In the genomic region with DNA sequence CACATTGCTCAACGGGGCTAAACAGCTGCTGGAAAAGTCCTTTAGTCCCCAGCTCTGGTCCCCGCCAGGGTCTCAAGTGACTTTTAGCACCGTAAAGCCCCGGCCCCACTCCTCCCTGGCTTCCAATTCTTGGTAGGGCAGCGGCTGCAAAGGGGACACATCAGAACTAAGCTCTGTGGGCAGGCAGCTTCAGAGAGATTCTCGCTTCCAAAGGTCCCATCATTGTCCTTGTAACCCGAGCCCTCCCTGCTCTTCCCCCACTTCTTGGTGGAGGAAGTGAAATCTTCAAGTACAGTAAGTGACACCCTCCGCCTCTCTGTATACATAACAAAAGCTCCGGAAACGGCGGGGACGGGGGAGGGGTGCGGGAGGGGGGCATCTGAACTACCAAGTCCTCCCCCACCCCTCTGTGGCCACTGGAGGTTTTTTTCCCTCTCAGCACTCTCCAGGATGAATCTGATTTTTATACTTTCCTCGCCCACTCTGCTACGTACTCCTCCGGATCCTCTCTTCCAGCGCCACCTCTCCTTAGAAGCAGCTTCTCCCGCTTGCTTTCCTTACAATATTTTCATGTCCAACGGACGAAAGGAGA, we compare ENCODE assay signal across 8 mouse cellular contexts. TPM values are rescaled to one million over a fixed set of nuclear protein-coding genes. Genes with fewer than 3 reads are reported as not detected.
DNase-seq lines count a peak whose midpoint lies in the region; ATAC-seq and TF ChIP-seq lines count a peak whose summit lies in the region.

A gene (plus strand): TSS at position 195 of the 592 bp plus-strand sequence.

- H3K4me2 ChIP-seq in forebrain, embryonic 13.5 days: peak within 1 kb of the TSS; percentile 89
- H3K4me2 ChIP-seq in lung, embryonic 15.5 days: peak within 1 kb of the TSS; percentile 96
- peak within 1 kb of the TSS; percentile 99 for H3K4me2 ChIP-seq in neural tube, embryonic 14.5 days (ENCODE audit: low read depth, low read length)

- peak within 1 kb of the TSS; percentile 96 for H3K4me3 ChIP-seq in ES-Bruce4 (ENCODE audit: low read depth, low read length)
- peak within 1 kb of the TSS; percentile 54 for H3K4me3 ChIP-seq in forebrain, embryonic 13.5 days
- peak within 1 kb of the TSS; percentile 74 for H3K4me3 ChIP-seq in layer of hippocampus, adult 2 months
- H3K4me3 ChIP-seq in lung, embryonic 15.5 days: peak within 1 kb of the TSS; percentile 63
- H3K4me3 ChIP-seq in neural tube, embryonic 14.5 days (ENCODE audit: low read depth, low read length): peak within 1 kb of the TSS; percentile 43

- peak; percentile 48 for ATAC-seq in forebrain, embryonic 13.5 days
- peak; percentile 80 for ATAC-seq in lung, embryonic 15.5 days (ENCODE audit: borderline replicate concordance, extremely low read depth, low FRiP score, low TSS enrichment)
- peak; percentile 41 for ATAC-seq in neural tube, embryonic 14.5 days (ENCODE audit: low read depth)

- peak within 1 kb of the TSS; percentile 86 for H3K27ac ChIP-seq in ES-Bruce4 (ENCODE audit: insufficient read depth, low read length)
- peak within 1 kb of the TSS; percentile 88 for H3K27ac ChIP-seq in forebrain, embryonic 13.5 days
- peak within 1 kb of the TSS; percentile 96 for H3K27ac ChIP-seq in layer of hippocampus, adult 2 months
- H3K27ac ChIP-seq in lung, embryonic 15.5 days: peak within 1 kb of the TSS; percentile 99
- peak within 1 kb of the TSS; percentile 72 for H3K27ac ChIP-seq in neural tube, embryonic 14.5 days (ENCODE audit: low read depth, low read length)

- peak; percentile 54 for DNase-seq in adrenal gland, postnatal 25 days
- peak; percentile 15 for DNase-seq in heart, postnatal 25 days (ENCODE audit: low spot score)
- peak in 1 of 2 experiments; percentile 40 for DNase-seq in layer of hippocampus, adult 2 months (ENCODE audit: low spot score in 2 of 2)
- DNase-seq in thymus, postnatal 14 days: peak; percentile 68

- peak within 1 kb of the TSS; percentile 63 for H3K9ac ChIP-seq in ES-Bruce4 (ENCODE audit: low read depth, poor library complexity, severe bottlenecking)
- peak within 1 kb of the TSS; percentile 63 for H3K9ac ChIP-seq in forebrain, embryonic 13.5 days
- peak within 1 kb of the TSS; percentile 58 for H3K9ac ChIP-seq in lung, embryonic 15.5 days
- peak within 1 kb of the TSS; percentile 58 for H3K9ac ChIP-seq in neural tube, embryonic 14.5 days (replicated peaks; ENCODE audit: low read depth, low read length)

- no peaks in the 10 kb centered on the region for H3K27me3 ChIP-seq in ES-Bruce4 (ENCODE audit: control insufficient read depth, insufficient read depth, low read length, poor library complexity, severe bottlenecking)
- 0 out of 2 replicates have a peak, but pooled peaks cover 3% of the 10 kb centered on the region for H3K27me3 ChIP-seq in forebrain, embryonic 13.5 days
- H3K27me3 ChIP-seq in lung, embryonic 15.5 days: no peaks in the 10 kb centered on the region
- H3K27me3 ChIP-seq in neural tube, embryonic 14.5 days (ENCODE audit: control insufficient read depth, insufficient read depth, low read length): no peaks in the 10 kb centered on the region

- 0% methylated on average over 19 of the region's 20 CpGs for WGBS in forebrain, embryonic 13.5 days
- WGBS in lung, embryonic 15.5 days: under 1% methylated on average over 20 of the region's 20 CpGs
- under 1% methylated on average over 20 of the region's 20 CpGs for WGBS in neural tube, embryonic 14.5 days

- TF ChIP-seq POLR2A in ES-Bruce4 (IDR thresholded peaks at IDR 0.05; ENCODE audit: insufficient read depth, low read length): no peak

- intact Hi-C loops in heart, postnatal 25 days (cut with DNase I): loop anchor here (5.0 to 10.0 kb wide), 2 partner anchors 156 to 437 kb away; no protein-coding TSS in a partner anchor

- no peak for TF ChIP-seq CTCF in ES-Bruce4 (IDR thresholded peaks at IDR 0.05; ENCODE audit: low read depth, low read length)
- no peak for TF ChIP-seq CTCF in layer of hippocampus, adult 2 months (conservative IDR thresholded peaks at IDR 0.05)

- peak; percentile 87 for TF ChIP-seq EP300 in ES-Bruce4 (IDR thresholded peaks at IDR 0.05; ENCODE audit: insufficient read depth, low read depth, low read length)

- H3K36me3 ChIP-seq in ES-Bruce4 (ENCODE audit: control insufficient read depth, insufficient read depth, low read length, poor library complexity, severe bottlenecking): no peaks in the 10 kb centered on the region
- no peaks in the 10 kb centered on the region for H3K36me3 ChIP-seq in forebrain, embryonic 13.5 days (ENCODE audit: poor library complexity, severe bottlenecking)
- H3K36me3 ChIP-seq in lung, embryonic 15.5 days: no peaks in the 10 kb centered on the region
- no peaks in the 10 kb centered on the region for H3K36me3 ChIP-seq in neural tube, embryonic 14.5 days (ENCODE audit: control insufficient read depth, insufficient read depth, low read length)

- H3K9me3 ChIP-seq in ES-Bruce4 (replicated peaks; ENCODE audit: control insufficient read depth, insufficient read depth, low read length, poor library complexity, severe bottlenecking): no peaks in the 10 kb centered on the region
- no peaks in the 10 kb centered on the region for H3K9me3 ChIP-seq in forebrain, embryonic 13.5 days (replicated peaks)
- no peaks in the 10 kb centered on the region for H3K9me3 ChIP-seq in lung, embryonic 15.5 days
- H3K9me3 ChIP-seq in neural tube, embryonic 14.5 days (ENCODE audit: control insufficient read depth, low read length): no peaks in the 10 kb centered on the region

- no peaks in the 10 kb centered on the region for H3K4me1 ChIP-seq in ES-Bruce4 (ENCODE audit: control insufficient read depth, insufficient read depth, low read length)
- H3K4me1 ChIP-seq in forebrain, embryonic 13.5 days: peaks cover 23% of the 10 kb centered on the region; the same call in 1 of the 2 replicates
- peaks cover 7% of the 10 kb centered on the region; the same call in 1 of the 2 replicates for H3K4me1 ChIP-seq in lung, embryonic 15.5 days
- no peaks in the 10 kb centered on the region for H3K4me1 ChIP-seq in neural tube, embryonic 14.5 days (ENCODE audit: control insufficient read depth, insufficient read depth, low read length)

RNA-seq across cellular contexts. Expression of the gene that starts here (rescaled TPM):
- polyA plus RNA-seq in ES-Bruce4 (2011; ENCODE audit: insufficient read depth, insufficient read length, low read depth, missing spikeins): 9.8 and 10.5 TPM in 2 replicates
- total RNA-seq in adrenal gland, postnatal 25 days (2021): 65.7 and 86.7 TPM in 2 replicates
- 28.5 and 29.2 TPM in 2 replicates for polyA plus RNA-seq in forebrain, embryonic 13.5 days (2015; fragmentation: Nextera tagmentation; extraction: Ambion mirVana)
- total RNA-seq in heart, postnatal 25 days (2021): 10 to 100 TPM in 1 of 2 experiments, 1 to 10 TPM in 1; 9.6 to 10.6 TPM
- 10 to 100 TPM; 79.8 to 84.4 TPM for total RNA-seq in layer of hippocampus, adult 2 months (2021)
- polyA plus RNA-seq in lung, embryonic 15.5 days (2015; fragmentation: Nextera tagmentation; extraction: Ambion mirVana): 35.8 and 39.4 TPM in 2 replicates
- polyA plus RNA-seq in neural tube, embryonic 14.5 days (2014; fragmentation: Nextera tagmentation; extraction: Ambion mirVana): 15.8 and 30.9 TPM in 2 replicates

Comparison
In these comparisons a context has a peak if more than half of its experiments do, and no peak if none do; other contexts are left out.
1. H3K4me3 ChIP-seq: peak in every context shown above with its lines; median percentile 96 in ES-Bruce4; 74 in layer of hippocampus, adult 2 months; 63 in lung, embryonic 15.5 days; 54 in forebrain, embryonic 13.5 days; 43 in neural tube, embryonic 14.5 days.